Mouse (Mus musculus) layer of hippocampus, postnatal 10 days (tissue): ENCODE results near the gene Mrps34. TPM values are rescaled to one million over a fixed set of nuclear protein-coding genes. Genes with fewer than 3 reads are reported as not detected.

Experiments used
- DNase-seq, 2 experiments: peaks; one replicate each; pipeline ENCODE4 v3.0.0; 2021; ENCODE audit warnings: low spot score in 2 of 2
- long read RNA-seq: library from polyadenylated mRNA; stranded (forward); transcript quantifications from one replicate; pipeline ENCODE4 v2.0.0, GENCODE M21; 2023
- total RNA-seq, 2 experiments: library from RNA; stranded (reverse); gene quantifications; 2 replicates each; pipeline ENCODE4 v1.2.3; 2021

Gene Mrps34
- total RNA-seq, result 10 to 100 TPM; 74.1 to 77.8 TPM
- long read RNA-seq, transcript Mrps34-202 (2 exons, 899 nt), result minor isoform, 19 of 105 reads
- long read RNA-seq, transcript Mrps34-201 (3 exons, 918 nt), result major isoform, 68 of 105 reads
- long read RNA-seq, partial matches to known transcripts, result 3 of 105 reads
- long read RNA-seq, other reads (novel, unspliced or antisense), result 15 of 105 reads

GRCm38 (mm10) chr17:24894995-24895547, at the start of gene Mrps34, which contains the start of gene Eme2:
Mrps34 (plus strand) TSS chr17:24895116.
Eme2 (minus strand) TSS chr17:24895087.
- DNase-seq, result peak; percentile 80 to 83

GRCm38 (mm10) chr17:24847386-24847785, 47.5 kb upstream of the Mrps34 start:
- DNase-seq, result no peak

GRCm38 (mm10) chr17:24848600-24849031, 46.3 kb upstream of the Mrps34 start:
- no peak for DNase-seq

GRCm38 (mm10) chr17:24849733-24850064, 45.2 kb upstream of the Mrps34 start:
- no peak for DNase-seq

GRCm38 (mm10) chr17:24850065-24850772, 44.7 kb upstream of the Mrps34 start, which contains the start of gene Fahd1:
Fahd1 (minus strand) TSS chr17:24850364.
- DNase-seq, result peak; percentile 92 to 93

- no peak for DNase-seq
Measured at GRCm38 (mm10) chr17:24850773-24851127, 44.2 kb upstream of the Mrps34 start.

- DNase-seq, result no peak
Measured at GRCm38 (mm10) chr17:24851381-24852125, 43.4 kb upstream of the Mrps34 start.

GRCm38 (mm10) chr17:24855838-24856464, 39.0 kb upstream of the Mrps34 start:
- DNase-seq, result no peak

GRCm38 (mm10) chr17:24856589-24856988, 38.3 kb upstream of the Mrps34 start:
- no peak for DNase-seq

GRCm38 (mm10) chr17:24857831-24858470, 37.0 kb upstream of the Mrps34 start:
- no peak for DNase-seq

- peak; percentile 54 to 63 for DNase-seq
Measured at GRCm38 (mm10) chr17:24858967-24859366, 35.9 kb upstream of the Mrps34 start.

- no peak for DNase-seq
Measured at GRCm38 (mm10) chr17:24860076-24860475, 34.8 kb upstream of the Mrps34 start.

GRCm38 (mm10) chr17:24861785-24862184, 33.1 kb upstream of the Mrps34 start:
- DNase-seq, result no peak

- no peak for DNase-seq
Measured at GRCm38 (mm10) chr17:24865776-24866175, 29.1 kb upstream of the Mrps34 start, which contains the start of gene Igfals. Igfals (plus strand) TSS chr17:24865997.

- DNase-seq, result no peak
Measured at GRCm38 (mm10) chr17:24867914-24868313, 27.0 kb upstream of the Mrps34 start.

GRCm38 (mm10) chr17:24873695-24874404, 21.1 kb upstream of the Mrps34 start:
- DNase-seq, result no peak

GRCm38 (mm10) chr17:24874405-24874745, 20.5 kb upstream of the Mrps34 start:
- DNase-seq, result no peak

GRCm38 (mm10) chr17:24874989-24875388, 19.9 kb upstream of the Mrps34 start:
- DNase-seq, result no peak

- no peak for DNase-seq
Measured at GRCm38 (mm10) chr17:24877336-24878116, 17.4 kb upstream of the Mrps34 start.

- DNase-seq, result no peak
Measured at GRCm38 (mm10) chr17:24878117-24878397, 16.9 kb upstream of the Mrps34 start.
